Mouse (Mus musculus): ENCODE results near the gene Lrrc34.
A peak's percentile ranks its signal among the peaks of the same experiment; 100 is the strongest.

Lrrc34 gene

DNA sequence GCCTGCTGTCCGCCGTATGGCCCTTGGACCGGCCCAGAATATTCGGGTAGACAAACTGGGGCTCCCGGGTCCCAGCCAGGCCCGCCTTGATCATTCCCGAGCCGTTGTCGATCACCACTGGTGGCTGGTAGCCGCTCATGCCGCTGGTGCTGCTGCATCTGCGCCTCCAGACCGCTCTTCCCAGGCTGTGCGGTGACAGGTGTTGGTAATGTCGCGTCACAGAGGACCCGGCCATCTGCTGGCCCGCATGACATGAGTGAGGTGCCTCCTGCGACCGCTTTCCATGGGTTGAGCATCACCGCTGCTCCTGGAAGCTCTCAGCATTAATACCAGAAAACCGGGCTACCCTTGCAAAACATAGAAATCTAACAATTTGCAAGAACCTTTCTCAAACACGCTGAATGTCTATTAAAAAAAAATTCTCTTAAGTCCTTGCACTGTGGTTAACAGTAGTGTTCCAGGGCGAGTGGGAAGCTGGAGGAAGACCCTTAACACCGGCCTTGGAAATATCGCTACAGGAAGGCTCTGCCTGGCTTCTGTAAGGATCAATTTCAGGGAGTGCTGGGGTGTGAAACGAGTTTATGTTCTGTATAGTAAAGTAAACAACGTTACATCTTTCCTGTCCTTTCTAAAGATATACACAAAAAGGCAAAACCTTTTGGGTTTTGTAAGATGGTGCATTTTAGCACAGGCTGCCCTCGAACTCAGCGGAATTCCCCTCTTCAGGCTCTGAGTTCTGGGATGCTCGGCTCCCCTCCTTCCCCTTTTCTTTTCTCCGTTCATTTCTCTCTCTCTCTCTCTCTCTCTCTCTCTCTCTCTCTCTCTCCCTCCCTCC lies 47.7 kb downstream of the Lrrc34 start, which contains the start of gene Actrt3:
Gene Actrt3, minus strand, starts transcription at position 229 of the 835 bp plus-strand sequence.
- peak; percentile 66 for DNase-seq (ENCODE audit: low spot score)

DNA sequence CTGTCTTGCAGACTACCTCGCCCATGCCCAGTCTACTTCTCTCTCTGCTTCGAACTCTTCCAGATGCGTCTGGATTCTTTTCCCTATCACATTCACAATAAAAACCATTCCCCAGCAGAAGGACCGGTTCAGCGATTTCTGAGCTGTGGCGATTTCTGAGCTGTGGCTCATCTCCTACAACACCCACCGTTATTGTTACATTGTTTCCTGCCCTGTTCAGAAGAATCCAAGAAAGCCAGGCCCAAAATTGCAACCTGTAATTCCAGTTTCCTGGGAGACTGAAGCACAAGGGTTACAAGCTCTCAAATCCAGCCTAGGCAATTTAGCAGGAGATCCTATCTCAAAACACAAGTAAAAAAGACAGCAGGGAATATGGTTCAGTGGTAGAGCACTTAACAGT lies 50.4 kb downstream of the Lrrc34 start:
- DNase-seq (ENCODE audit: low spot score) = no peak

DNA sequence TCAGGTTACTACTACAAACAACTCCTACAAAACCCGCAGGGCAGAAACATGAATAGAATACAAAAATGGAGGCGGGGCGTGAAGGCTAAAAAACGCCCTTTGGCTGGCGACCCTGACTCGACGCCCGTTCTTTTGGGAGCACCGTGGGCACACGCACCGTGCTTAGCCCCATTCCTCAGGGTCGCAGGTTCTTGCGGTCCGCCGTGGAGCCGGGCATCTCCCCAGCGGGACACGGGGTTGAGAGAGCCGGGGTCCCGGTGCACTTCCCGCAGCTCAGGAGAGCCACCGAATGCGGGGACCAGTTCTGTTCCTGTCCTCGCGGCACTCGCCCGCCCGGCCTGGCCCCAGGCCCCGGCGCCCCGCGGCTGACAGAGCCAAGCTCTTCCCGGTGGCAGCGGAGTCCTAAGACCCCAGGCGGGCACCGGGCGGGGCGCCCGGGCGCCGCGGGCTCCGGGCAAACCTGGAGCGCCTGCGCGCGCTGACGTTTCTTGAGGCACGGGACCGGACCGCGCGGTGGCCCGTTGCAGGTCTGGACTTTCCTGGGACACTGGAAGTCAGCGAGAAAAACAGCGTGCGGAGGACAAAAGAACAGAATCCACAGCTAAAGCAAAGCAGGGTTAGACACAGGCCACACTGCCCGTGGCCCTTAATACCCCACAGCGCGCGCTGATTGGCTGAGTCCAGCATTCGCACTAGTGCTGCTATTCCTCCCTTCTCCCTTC lies 52.4 kb downstream of the Lrrc34 start:
- DNase-seq (ENCODE audit: low spot score) = peak; percentile 78

DNA sequence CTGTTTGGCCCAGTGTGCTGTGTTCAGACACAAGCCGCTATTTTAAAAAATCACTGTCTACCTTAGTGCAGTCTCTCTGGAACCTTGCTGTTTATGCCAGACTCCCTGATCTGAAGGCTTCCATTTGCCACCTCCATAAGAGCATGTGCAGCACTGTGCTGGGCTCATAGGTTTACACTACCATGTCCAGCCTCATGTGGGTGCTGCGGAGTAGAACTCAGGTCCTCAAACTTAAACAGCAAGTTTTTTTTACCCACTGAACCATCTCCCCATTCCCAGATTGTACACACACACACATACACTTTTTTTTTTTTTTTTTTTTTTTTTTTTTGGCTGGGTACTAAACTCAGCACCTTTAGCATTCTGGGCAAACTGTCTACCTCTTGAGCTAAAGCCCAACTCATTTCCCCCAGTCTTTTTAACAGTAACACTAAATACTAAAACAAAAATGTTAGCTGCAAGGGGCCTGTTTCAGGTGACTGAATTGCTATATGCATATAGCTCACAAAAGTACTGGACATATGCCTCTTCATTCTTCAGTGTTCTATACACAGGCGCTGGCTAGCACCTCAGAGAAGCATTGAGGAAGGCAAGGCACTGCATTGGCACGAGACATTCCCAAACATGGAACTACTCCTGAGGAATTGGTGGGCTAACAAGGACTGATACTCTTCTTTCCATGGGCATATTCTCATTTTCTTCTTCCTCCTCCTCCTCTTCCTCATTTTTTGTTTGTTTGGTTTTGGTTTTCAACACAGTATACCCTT lies 53.8 kb downstream of the Lrrc34 start:
- DNase-seq (ENCODE audit: low spot score) = peak; percentile 64

DNA sequence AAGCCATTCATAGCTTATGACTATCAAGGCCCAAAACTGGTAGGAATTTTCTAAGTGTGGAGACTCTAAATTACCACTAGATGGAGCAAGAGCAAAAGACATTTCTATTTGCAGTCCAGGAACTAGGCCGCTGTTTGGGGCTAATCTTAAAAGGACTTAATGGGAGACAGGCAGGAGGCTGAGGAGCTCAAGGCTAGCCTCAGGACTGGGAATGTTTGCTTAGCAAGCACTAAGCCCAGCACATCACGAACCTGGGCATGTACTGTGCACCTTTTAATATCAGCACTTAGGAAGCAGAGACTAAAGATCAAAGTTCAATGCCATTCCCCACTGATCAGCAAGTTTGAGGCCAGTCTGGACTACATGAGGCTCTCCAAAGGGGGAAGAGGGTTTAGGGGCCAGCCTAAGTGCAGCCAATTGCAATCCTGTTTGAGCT lies 55.2 kb downstream of the Lrrc34 start:
- DNase-seq (ENCODE audit: low spot score) = peak; percentile 87

DNA sequence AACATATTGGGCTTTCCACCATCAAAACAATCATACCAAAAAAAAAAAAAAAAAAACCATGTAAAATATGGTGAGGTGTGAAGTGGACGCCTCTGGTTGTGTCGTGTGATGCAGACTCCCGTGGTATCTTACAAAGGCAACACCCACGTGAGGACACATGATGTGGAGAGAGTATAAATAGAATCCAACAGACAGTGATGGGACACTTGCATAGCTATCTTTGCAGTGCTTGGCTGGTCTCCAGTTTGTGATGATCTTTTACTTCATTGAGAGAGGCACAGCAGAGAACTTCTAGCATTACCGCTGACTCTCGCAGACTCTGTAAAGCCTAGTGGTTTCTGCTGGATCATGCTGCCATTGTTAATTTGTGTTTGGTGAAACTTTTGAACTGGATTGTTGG lies 58.8 kb downstream of the Lrrc34 start:
- DNase-seq (ENCODE audit: low spot score) = no peak
